Mouse (Mus musculus): ENCODE results near the gene Snx21.
A peak's percentile ranks its signal among the peaks of the same experiment; 100 is the strongest.

Gene Snx21

DNA sequence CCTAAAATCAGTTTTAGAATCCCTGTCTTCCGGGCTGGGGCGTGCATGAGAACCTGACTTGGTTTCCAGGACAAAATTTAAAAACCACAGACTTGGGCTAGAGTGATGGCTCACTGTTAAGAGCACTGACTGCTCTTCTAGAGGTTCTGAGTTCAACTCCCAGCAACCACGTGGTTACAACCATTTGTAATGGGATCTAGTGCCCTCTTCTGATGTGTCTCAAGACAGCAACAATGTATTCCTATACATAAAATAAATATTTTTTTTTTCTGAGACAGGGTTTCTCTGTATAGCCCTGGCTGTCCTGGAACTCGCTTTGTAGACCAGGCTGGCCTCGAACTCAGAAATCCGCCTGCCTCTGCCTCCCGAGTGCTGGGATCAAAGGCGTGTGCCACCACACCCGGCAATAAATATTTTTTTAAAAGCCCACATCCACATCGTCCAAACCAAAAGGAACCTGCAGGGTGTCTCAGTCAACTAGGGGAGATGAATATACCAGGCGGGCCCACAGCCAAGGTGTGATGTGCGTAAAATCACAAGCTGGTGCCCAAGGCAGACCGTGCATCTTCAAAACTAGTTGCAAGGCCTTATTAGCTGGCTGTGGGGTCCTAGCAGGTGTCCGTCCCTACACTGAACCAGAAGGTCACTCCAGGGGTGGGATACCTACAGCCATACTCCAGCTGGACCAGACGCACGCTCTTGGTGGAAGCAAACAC lies 46.6 kb downstream of the Snx21 start:
- no peak for DNase-seq

DNA sequence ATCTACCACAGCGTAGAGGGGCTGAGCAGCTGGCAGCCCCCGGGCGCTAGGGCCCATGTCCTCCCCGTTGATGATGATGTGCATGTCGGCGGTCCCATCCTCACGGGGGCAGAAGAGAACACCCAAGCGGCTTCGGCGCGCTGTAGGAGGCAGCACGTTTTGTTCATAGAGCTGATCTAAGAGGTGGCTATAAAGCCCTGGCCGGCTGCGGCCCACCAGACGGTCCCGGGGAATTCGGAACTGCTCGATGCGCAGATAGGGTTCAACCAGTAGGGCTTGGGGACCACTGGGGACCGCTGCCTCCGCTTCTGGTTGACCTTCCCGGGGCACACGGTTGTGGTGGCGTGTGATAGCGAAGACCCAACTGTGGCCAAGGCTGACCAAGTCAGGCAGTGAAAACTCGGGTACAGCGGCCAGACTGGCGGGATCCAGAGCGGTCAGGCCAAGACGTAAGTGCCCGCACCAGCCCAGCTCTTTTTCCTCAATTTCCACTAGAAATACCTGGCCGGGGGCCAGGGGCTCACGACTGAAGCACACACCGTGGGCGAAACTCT lies 47.2 kb downstream of the Snx21 start, which contains the start of gene Ctsa:
Gene Ctsa, plus strand, starts transcription at position 126 of the 554 bp plus-strand sequence.
- peak; percentile 73 to 80 for DNase-seq

DNA sequence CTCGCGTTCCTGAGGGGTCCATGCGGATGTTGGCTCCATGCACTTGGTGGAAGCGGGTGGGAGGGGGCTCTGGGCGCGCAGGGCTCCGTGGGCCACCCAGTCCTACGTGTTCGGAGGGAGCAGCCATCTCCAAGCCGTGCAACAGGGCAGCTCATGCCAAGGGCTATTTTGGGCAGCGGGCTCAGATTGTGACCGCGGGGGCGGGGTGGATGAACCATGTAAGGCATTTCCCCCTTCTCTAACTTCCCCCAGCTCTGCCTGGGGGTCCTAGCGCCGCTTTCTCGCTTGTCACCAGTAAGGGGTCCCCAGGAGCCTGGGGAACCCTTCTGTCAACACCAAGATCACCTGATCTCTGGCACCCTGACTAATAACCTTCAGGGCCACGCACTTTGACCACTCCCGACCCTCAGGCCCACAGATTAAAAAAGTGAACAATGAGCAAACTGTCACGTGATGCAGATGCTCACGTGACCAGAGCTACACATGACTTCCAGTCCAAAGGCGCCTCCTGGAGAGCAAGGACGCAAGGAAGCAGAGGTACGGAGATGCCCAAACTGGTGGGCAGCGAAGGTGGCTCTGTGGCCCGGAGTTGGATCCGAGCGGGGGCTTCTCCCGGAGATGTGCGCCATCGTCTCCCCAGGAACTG lies 47.8 kb downstream of the Snx21 start, which contains the start of gene Neurl2:
Gene Neurl2, minus strand, starts transcription at position 143 of the 646 bp plus-strand sequence.
- DNase-seq = peak; percentile 77 to 84

- DNase-seq = no peak
Observed at GRCm38 (mm10) chr2:164834531-164834930, 48.9 kb downstream of the Snx21 start.

DNA sequence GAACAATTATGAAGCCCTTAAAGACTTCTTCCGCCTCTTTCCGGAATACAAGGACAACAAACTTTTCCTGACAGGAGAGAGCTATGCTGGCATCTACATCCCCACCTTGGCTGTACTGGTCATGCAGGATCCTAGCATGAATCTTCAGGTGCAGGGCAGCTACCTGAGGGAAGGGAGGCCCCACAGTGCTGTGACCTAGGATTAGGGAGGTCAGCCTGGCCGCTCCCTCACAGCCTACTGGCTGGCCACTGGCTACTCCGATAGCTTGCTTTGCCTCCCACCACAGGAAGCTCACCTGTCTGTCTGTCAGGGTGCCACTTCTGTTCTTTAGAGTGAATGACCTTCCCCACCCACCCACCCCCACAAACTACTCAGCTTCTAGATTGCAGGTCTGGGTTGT lies 49.5 kb downstream of the Snx21 start:
- DNase-seq = no peak
